Mouse (Mus musculus): ENCODE measurements at regions not wholly inside any gene's neighbourhood (a gene's known extent, or its start where the extent isn't known, plus 50 kb on each side); places are given as distances from the start of the nearest gene placed in this dataset.

GRCm38 (mm10) chr7:79543231-79544071 lies 74.0 kb downstream of the Rhcg start:
- TF ChIP-seq CTCF (IDR thresholded peaks at IDR 0.05; ENCODE audit: low read depth): peak; percentile 30
- 1% methylated on average over 58 of the region's 58 CpGs for WGBS
- H3K4me3 ChIP-seq (ENCODE audit: low read depth, low read length): peak overlapping the region; percentile 38
- no peaks in the 10 kb centered on the region for H3K9me3 ChIP-seq (ENCODE audit: low read length)
- H3K27ac ChIP-seq (ENCODE audit: low read depth, low read length): peak overlapping the region; percentile 95
- no peaks in the 10 kb centered on the region for H3K36me3 ChIP-seq (ENCODE audit: insufficient read depth)
- H3K27me3 ChIP-seq (ENCODE audit: insufficient read depth, low read length): no peaks in the 10 kb centered on the region
- ATAC-seq (peak; percentile 61), DNase-seq (peak; percentile 75)
- H3K4me2 ChIP-seq (ENCODE audit: low read depth): peak overlapping the region; percentile 90
- peak overlapping the region; percentile 76 for H3K9ac ChIP-seq
- peaks cover 43% of the 10 kb centered on the region for H3K4me1 ChIP-seq (ENCODE audit: insufficient read depth)

DNA sequence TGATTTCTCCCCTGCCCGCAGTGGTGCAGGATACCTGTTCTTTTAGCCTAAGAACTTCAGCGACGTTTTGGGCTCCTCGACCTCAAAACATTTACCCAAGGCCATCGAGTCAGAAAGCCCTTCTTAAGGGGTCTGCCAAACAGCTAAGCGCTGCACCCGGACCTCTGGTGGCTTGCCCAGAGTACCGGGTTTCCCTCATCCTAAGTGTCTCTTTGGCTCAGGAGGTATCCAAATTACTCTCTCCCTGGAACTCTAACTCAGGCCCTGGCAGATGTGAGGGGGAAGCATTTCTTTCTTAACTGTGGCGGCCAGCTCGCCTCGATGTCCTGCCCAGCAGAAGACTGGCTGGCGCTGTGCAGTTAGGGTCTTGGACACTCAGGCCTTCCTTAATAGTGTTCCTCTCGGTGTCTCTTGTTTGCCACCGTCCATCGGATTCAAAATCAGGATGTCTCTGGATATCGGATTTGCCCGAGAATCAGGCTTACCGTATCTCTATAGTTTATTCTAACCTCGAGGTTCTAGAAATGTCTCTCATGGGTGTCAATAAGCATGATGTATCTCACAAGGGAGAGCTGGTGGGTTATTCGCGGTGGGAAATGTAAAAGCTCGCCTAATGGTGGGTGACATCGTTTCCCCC lies 75.0 kb downstream of the Rhcg start:
- peak overlapping the region; percentile 95 for H3K27ac ChIP-seq (ENCODE audit: low read depth, low read length)
- no peak for TF ChIP-seq CTCF (IDR thresholded peaks at IDR 0.05; ENCODE audit: low read depth)
- H3K36me3 ChIP-seq (ENCODE audit: insufficient read depth): no peaks in the 10 kb centered on the region
- DNase-seq (no peak), ATAC-seq (no peak)
- peak overlapping the region; percentile 76 for H3K9ac ChIP-seq
- peak overlapping the region; percentile 90 for H3K4me2 ChIP-seq (ENCODE audit: low read depth)
- H3K4me3 ChIP-seq (ENCODE audit: low read depth, low read length): peak overlapping the region; percentile 38; the same call in 1 of the 2 replicates
- peaks cover 40% of the 10 kb centered on the region for H3K4me1 ChIP-seq (ENCODE audit: insufficient read depth)
- H3K27me3 ChIP-seq (ENCODE audit: insufficient read depth, low read length): no peaks in the 10 kb centered on the region
- no peaks in the 10 kb centered on the region for H3K9me3 ChIP-seq (ENCODE audit: low read length)
- WGBS: 14% methylated on average over 23 of the region's 23 CpGs

GRCm38 (mm10) chr7:79540246-79540645 lies 74.1 kb upstream of the Polg start:
- DNase-seq (no peak), ATAC-seq (no peak)
- Histone ChIP-seq H3K9ac (no peak overlapping the region), H3K4me1 (ENCODE audit: insufficient read depth) (peaks cover 34% of the 10 kb centered on the region), H3K9me3 (ENCODE audit: low read length) (no peaks in the 10 kb centered on the region), H3K27me3 (ENCODE audit: insufficient read depth, low read length) (no peaks in the 10 kb centered on the region), H3K4me3 (ENCODE audit: low read depth, low read length) (no peak overlapping the region), H3K36me3 (ENCODE audit: insufficient read depth) (no peaks in the 10 kb centered on the region), H3K4me2 (ENCODE audit: low read depth) (no peak overlapping the region), H3K27ac (ENCODE audit: low read depth, low read length) (no peak overlapping the region)
- whole genome bisulfite sequencing: 44% methylated on average over 2 of the region's 2 CpGs
- no peak for TF ChIP-seq CTCF (IDR thresholded peaks at IDR 0.05; ENCODE audit: low read depth)

GRCm38 (mm10) chr7:79539426-79539825 lies 73.3 kb upstream of the Polg start:
- ATAC-seq: no peak
- no peak overlapping the region for H3K4me2 ChIP-seq (ENCODE audit: low read depth)
- peaks cover 31% of the 10 kb centered on the region for H3K4me1 ChIP-seq (ENCODE audit: insufficient read depth)
- no peak overlapping the region for H3K9ac ChIP-seq
- no peak for TF ChIP-seq CTCF (IDR thresholded peaks at IDR 0.05; ENCODE audit: low read depth)
- no peaks in the 10 kb centered on the region for H3K36me3 ChIP-seq (ENCODE audit: insufficient read depth)
- H3K27ac ChIP-seq (ENCODE audit: low read depth, low read length): no peak overlapping the region
- DNase-seq: no peak
- no peaks in the 10 kb centered on the region for H3K9me3 ChIP-seq (ENCODE audit: low read length)
- no peaks in the 10 kb centered on the region for H3K27me3 ChIP-seq (ENCODE audit: insufficient read depth, low read length)
- WGBS: 13% methylated on average over 3 of the region's 3 CpGs
- no peak overlapping the region for H3K4me3 ChIP-seq (ENCODE audit: low read depth, low read length)

- under 1% methylated on average over 27 of the region's 27 CpGs for WGBS
- peaks cover 21% of the 10 kb centered on the region for H3K36me3 ChIP-seq (ENCODE audit: insufficient read depth)
- ATAC-seq (peak; percentile 74), DNase-seq (peak; percentile 88)
- H3K4me3 ChIP-seq (ENCODE audit: low read depth, low read length): peak overlapping the region; percentile 62
- peak overlapping the region; percentile 100 for H3K27ac ChIP-seq (ENCODE audit: low read depth, low read length)
- no peaks in the 10 kb centered on the region for H3K9me3 ChIP-seq (ENCODE audit: low read length)
- TF ChIP-seq CTCF (IDR thresholded peaks at IDR 0.05; ENCODE audit: low read depth): peak; percentile 77
- peak overlapping the region; percentile 99 for H3K9ac ChIP-seq
- peaks cover 12% of the 10 kb centered on the region for H3K4me1 ChIP-seq (ENCODE audit: insufficient read depth)
- H3K4me2 ChIP-seq (ENCODE audit: low read depth): peak overlapping the region; percentile 98
- H3K27me3 ChIP-seq (ENCODE audit: insufficient read depth, low read length): no peaks in the 10 kb centered on the region
Measured at GRCm38 (mm10) chr7:79536157-79536641, 70.0 kb upstream of the Polg start.

DNA sequence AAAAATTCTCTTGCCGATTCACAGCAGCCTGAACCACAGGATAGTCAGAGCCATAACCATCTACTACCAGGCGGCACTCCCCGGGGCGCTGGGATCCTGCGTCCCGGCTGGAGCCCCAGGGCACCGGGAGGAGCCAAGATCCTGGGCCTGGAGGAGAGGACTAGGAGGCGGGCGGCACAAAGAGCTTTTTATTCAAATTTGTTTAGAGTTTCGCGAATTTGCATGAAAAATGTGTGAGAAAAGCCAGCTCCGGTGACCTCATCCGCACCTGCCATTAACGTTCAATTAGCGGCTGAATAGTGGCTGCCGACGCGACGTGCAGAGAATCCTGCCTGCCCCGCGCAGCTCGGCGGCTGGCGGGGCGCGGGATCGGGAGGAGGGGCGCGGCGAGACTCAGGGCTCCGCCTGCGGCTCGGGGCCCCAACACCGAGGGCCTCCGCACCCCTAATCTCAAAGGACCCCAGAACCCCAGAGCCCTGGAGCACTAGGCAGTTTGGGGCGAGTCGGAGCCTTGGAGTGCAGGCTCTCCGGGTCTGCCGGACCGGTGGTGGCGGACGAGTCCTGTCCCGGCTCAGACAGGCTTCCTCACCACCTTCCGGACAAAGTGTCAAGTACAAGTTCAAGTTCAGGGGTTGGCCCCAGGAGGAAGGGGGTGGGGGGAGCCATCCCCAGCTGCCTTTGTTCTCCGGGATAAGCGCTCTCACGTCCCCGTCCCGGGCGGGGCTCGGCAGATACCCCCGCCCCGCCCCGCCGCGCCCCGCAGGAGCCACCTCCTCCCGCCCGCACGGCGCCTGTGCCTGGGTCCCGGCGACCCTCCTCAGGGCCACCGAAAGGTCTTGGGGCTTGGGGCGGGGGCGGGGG lies 69.3 kb upstream of the Polg start:
- ATAC-seq: peak; percentile 64
- H3K4me1 ChIP-seq (ENCODE audit: insufficient read depth): peaks cover 12% of the 10 kb centered on the region
- WGBS: 2% methylated on average over 66 of the region's 66 CpGs

More for the DNA sequence above, 69.3 kb upstream of the Polg start:
- Histone ChIP-seq H3K9me3 (ENCODE audit: low read length) (no peaks in the 10 kb centered on the region), H3K27ac (ENCODE audit: low read depth, low read length) (peak overlapping the region; percentile 100), H3K9ac (peak overlapping the region; percentile 99), H3K27me3 (ENCODE audit: insufficient read depth, low read length) (no peaks in the 10 kb centered on the region), H3K4me3 (ENCODE audit: low read depth, low read length) (peak overlapping the region; percentile 62), H3K36me3 (ENCODE audit: insufficient read depth) (peaks cover 26% of the 10 kb centered on the region), H3K4me2 (ENCODE audit: low read depth) (peak overlapping the region; percentile 98)
- peak; percentile 86 for DNase-seq
- TF ChIP-seq CTCF (IDR thresholded peaks at IDR 0.05; ENCODE audit: low read depth): 0 out of 2 replicates have a peak, but pooled peaks have one; percentile 3

Data from forebrain, postnatal 0 days (tissue).